Mouse (Mus musculus) heart, postnatal 0 days (tissue): ENCODE data around the gene Armh3.

Experiments
- CTCF ChIP-seq: IDR thresholded peaks from 2 replicates; pipeline ENCODE4 v1.5.1; 2016; ENCODE audit warnings: antibody characterized with exemption, control low read depth, low read depth
- EP300 ChIP-seq: IDR thresholded peaks from 2 replicates; pipeline ENCODE4 v1.6.1; 2016; ENCODE audit warnings: antibody characterized with exemption, low read depth

DNA sequence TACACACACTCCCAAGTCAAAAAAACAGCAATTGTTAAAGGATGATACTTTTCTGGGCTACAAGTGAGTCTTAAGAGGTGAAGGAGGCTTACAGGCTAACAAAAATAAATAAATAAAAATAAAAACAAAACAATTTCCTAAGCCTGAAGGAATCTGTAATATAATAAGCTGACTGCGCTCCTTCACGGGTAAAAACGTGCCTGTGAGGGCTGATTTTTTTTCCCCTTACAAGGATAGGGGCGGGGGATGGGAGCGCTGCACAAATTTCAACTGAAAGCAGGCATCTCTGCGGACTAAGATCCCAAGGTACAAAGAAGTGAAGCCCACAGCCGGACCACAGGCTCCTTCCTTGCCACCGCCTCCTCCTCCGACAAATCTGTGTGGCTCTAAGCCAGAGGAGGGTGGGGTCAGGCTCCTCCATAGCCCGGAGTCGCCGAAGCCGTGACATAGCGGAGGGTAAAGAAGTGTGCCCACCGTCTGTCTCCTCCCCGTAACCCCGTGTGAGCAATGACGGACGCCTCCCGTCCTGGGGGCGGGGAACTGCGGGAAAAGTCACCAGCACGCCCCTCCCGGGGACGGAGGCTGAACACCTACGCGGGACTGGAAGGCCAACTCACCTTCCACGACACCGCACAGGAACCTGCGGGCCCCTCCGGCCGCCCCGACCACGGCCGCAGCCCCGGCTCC lies 215.8 kb downstream of the Armh3 start:
- TF ChIP-seq CTCF, result no peak
- no peak for TF ChIP-seq EP300
